Mouse (Mus musculus) retina, adult 2 months (tissue): Measurements from ENCODE around the gene Ccdc189.

Experiments used
- DNase-seq: peaks from one replicate; pipeline ENCODE4 v3.0.0-alpha.2; 2012; ENCODE audit warnings: low read depth, low spot score

Ccdc189 gene

GRCm38 (mm10) chr7:127592575-127592974, 4.2 kb upstream of the Ccdc189 start:
- DNase-seq = no peak

- DNase-seq = no peak
Measured at GRCm38 (mm10) chr7:127591108-127591507, 2.7 kb upstream of the Ccdc189 start.

- DNase-seq = no peak
Measured at GRCm38 (mm10) chr7:127589637-127590036, 1.2 kb upstream of the Ccdc189 start.

GRCm38 (mm10) chr7:127588901-127589300, 506 bp upstream of the Ccdc189 start:
- DNase-seq = no peak

DNA sequence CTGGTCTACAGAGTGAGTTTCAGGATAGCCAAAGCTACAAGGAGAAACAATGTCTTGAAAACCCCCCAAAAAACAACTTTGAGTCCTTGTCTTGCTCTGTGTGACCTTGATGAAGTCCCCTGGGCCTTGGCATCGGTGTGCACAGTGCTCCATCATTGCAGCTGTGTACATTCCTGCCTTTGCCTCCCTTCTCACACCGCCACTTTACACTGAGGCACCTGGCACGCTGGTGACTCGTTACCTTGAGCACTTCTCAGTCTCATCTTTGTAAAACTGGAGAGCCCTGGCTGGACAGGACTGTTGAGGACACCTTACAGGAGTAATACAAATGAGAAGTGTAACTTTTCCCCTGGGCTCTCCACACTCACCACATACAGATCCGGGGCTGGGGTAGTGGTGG, 1.2 kb downstream of the Ccdc189 start:
- no peak for DNase-seq

GRCm38 (mm10) chr7:127586149-127586548, 2.2 kb downstream of the Ccdc189 start:
- no peak for DNase-seq

DNA sequence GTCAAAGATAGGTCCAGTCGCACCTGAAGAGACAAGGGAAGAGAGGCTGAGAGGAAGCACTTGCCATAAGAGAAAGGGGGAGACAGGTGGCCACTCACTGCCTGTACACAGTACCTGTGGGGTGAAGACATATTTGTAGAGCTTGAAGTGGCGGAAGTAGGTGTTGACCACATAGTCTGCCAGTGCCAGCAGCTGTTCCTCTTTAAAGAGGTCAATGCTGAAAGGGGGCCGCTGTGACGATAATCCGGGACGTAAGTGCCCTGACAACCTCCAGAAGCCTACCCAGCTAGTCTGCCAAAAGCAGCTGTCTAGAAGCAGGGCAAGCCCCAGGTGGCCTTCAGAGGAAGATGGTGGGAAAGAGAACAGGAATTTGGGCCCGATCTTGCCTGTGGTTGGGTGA, 3.4 kb downstream of the Ccdc189 start:
- no peak for DNase-seq

DNA sequence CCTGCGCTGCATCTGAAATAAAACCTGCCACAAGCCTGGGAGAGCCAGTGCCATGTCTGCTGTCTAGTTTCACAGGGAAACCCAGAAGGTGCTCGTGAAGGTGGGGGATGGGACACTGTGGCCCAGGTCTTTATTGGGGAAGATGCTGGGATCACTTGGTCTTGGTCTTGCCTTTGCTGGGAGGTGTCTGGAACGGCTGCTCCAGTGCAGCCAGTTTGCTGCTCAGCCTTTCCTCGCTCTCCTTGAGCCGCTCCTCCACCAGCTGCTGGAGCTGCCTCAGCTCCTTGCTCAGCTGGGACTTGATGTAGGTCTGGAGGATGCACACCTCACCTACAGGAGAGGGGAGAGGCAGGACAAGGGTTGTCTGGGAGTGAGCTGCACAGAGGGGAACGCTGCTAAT, 5.1 kb downstream of the Ccdc189 start:
- no peak for DNase-seq

DNA sequence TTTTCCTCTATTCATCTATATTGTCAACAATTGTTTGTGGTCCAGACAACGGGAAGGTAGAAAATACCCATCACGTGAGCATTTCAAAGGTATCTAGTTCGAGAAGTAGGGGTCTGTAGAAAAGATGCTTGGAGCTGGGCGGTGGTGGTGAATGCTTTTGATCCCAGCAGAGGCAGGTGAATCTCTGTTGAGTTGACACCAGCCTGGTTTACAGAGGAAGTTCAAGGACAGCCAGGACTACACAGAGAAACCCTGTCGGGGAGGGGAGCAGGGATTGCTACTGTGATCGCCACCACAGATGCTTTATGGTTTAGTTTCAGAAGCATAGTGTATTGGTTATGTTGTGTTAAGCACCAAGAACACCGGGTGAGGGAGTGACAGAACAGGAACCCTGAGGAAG, 14.3 kb downstream of the Ccdc189 start:
- DNase-seq = no peak

DNA sequence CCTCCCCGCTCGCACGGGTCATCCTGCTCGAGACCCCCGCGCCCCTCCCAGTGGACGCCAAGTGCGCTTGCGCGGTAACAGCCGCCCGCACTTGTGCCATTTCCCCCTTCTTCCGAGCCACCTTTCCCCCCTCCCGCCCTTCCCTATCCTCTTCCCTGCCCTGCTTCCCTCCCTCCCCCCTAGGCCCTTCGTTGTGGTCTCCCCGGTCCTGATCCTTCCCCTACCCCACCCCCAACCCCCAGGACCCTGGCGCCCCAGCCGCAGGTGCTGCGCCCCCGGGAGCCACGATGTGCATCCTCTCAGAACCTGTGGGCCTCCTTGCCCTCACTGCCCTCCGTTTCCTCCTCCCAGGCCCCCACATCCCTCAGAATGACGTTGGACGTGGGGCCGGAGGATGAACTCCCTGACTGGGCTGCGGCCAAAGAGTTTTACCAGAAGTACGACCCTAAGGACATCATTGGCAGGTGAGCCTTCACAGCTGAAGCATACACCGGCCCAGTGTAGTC, 14.8 kb downstream of the Ccdc189 start:
- no peak for DNase-seq

GRCm38 (mm10) chr7:127572895-127573471, 15.4 kb downstream of the Ccdc189 start, which contains the start of gene Phkg2:
TSS of gene Phkg2 (plus strand) at chr7:127573340.
- DNase-seq = peak; percentile 84

DNA sequence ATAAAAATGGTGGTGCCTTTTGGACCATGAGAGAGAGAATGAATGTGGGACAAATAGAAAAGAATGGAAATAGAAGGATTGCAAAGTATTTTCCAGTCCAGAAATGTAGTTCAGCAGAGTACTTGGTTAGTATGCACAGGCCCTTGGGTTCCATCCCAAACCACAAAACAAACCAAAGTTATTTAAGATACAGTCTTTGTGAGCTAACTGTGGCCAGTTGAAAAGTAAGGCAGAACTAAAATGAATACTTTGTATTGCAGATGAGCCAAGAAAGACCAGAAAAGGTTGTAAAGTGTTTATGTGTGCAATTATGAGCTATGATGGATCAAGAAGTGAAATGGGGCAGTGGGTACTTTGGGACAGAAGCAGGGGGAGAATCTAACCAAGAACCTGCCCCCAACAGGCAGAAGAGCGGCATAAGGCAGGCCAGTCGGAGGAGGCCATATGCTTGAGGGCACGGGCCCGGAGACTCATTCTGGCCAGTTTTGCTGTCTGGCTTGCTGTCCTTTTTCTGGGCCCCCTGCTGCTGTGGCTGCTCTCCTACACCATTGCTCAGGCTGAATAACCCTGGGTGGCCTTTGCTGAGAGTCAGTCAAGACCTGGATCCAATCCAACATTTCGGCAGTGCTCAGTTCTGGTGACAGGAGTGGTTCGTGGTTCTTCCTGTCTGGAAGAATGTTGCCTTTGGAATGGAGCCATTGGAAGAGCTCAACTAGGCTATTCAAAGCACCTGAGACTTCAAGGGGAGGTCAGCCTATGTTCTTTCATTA, 23.8 kb downstream of the Ccdc189 start:
- DNase-seq = no peak

- no peak for DNase-seq
Measured at GRCm38 (mm10) chr7:127561340-127561858, 27.0 kb downstream of the Ccdc189 start, which contains the start of gene Tmem265. TSS of gene Tmem265 (plus strand) at chr7:127561390.

GRCm38 (mm10) chr7:127560580-127560979, 27.8 kb downstream of the Ccdc189 start:
- DNase-seq = no peak

DNA sequence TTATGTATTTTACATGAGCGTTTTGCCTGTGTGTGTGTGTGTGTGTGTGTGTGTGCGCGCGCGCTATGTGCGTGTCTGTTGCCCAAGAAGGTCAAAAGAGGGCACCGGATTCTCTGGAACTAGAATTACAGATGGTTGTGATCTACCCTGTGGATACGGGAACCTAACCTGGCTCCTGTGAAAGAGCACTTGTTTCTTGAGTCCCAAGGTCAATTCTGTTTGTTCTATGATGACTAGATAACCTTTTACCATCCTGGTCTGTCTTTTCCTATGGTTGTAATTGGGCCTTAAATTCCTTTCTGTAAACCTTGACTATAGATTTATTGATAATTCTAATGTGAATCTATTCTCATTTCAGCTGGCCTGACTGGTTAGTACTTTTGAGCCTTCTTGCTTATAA, 36.8 kb downstream of the Ccdc189 start:
- DNase-seq = no peak

DNA sequence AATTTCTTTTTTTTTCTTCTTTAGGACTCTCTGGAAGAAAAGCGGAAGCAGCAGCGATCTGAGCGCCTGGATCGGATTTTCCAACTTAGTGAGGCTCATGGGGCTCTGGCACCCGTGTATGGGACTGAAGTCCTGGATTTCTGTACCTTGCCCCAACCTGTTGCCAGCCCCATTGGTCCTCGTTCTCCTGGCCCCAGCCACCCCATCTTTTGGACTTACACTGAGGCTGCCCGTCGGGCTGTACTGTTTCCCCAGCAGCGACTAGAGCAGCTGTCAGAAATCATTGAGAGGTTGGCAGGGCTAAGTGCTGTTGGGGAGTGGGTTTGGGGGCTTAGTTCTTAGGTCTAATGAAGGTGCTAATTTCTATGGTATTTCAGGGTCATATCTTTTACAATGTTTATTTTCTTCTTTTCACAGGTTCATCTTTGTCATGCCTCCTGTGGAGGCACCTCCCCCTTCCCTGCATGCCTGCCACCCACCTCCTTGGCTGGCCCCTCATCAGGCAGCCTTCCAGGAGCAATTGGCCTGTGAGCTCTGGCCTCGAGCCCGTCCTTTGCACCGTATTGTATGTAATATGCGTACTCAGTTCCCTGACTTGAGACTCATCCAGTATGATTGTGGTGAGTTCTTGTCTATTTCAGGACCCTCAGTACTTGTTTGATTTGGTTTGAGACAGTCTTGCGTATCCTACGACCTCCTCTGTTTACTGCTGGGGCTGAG, 39.1 kb downstream of the Ccdc189 start:
- no peak for DNase-seq

DNA sequence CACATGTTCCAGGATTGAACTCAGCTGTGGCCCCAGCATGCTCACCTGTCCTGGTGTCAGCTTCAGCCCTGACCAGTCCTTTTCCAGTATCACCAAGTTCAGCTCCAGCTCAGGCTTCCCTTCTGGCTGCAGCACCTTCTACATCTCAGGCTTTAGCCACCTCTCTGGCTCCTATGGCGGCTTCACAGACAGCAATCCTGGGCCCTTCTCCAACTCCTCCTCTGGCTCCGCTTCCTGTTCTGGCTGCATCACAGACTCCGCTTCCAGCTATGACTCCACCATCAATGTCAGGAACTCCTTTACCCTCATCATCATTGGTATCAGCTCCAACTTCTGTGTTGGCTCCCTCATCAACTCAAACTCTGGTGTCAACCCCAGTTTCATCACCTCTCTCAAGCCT, 46.7 kb downstream of the Ccdc189 start:
- DNase-seq = no peak
